Mouse (Mus musculus) thymus, postnatal 36 days (tissue): ENCODE data around the gene Unc5c.
A peak's percentile ranks its signal among the peaks of the same experiment; 100 is the strongest.

Experiments
- DNase-seq, 2 experiments: peaks; one replicate each; pipeline ENCODE4 v3.0.0; 2022; ENCODE audit warnings: mixed read lengths in 2 of 2

The Unc5c gene

DNA sequence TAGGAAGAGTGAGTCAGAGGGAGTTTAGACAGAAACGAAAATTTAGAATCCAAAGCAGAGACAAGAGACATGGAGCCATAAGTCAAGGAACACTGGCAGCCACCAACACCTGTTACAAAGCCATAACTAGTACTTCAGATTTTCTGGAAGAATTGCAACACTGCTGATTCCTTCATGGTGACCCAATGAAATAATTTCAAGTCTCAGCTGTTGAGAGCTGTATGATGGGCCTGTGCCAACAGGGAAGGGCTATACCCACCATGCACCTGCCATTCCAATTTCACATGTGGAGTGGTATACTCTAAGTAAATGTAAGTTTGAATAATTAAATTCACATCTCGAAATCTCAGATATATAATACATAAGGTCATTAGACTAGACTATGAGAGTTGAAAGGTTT lies 259.5 kb downstream of the Unc5c start:
- no peak for DNase-seq

DNA sequence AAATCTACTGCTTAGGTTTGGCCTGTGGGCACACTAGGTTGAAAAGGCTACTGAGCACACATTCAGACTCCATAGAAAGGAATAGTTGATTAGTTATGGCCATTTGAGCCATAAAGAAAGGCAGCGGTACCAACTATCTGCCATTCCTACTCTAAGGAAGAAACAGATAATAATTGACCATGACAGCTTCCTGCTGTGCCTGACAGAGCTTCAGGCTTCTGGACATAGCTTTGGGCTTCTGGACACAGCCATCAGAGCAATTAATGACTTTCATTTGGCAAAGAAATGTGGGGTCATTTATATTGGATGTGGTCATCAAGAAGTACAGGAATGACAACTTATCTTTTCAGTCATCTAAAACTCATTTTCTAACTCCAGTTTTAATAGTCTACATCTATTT lies 260.4 kb downstream of the Unc5c start:
- DNase-seq, result no peak

DNA sequence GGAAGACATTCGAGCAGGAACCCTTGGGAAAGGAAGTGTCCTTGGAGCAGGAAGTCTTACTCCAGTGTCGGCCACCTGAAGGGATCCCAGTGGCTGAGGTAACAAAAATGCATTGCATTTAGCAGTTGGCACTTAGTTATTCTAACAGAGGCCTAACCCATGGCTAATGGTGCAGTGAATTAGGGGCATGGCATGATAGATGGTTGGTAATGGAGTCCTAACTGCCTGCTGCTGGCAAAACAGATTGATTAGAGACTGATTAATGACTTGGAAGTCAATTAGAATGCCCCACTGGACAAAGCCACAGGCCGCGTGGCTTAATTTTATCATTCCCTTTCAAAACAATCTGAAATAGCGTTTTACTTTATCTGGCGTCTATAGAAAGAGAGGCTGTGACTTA lies 268.8 kb downstream of the Unc5c start:
- DNase-seq, result no peak

DNA sequence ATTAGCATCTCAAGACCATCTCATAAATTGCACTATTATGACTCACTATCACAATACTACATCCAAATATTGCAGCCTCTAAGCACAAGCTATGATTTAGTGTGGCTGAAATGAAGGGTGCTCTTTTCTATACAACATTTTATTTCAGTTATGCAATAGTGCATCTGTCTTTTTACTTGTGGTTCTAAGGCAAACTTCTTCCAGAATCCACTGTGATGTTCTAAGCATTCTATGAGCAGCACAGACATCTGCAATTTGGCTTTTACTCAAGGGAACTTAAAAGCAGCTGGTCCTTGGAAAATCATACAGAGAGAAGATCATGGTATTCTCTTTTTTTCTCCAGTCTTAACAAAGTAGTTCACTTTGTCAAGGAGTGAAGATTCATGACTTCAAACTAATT lies 270.3 kb downstream of the Unc5c start:
- no peak for DNase-seq

DNA sequence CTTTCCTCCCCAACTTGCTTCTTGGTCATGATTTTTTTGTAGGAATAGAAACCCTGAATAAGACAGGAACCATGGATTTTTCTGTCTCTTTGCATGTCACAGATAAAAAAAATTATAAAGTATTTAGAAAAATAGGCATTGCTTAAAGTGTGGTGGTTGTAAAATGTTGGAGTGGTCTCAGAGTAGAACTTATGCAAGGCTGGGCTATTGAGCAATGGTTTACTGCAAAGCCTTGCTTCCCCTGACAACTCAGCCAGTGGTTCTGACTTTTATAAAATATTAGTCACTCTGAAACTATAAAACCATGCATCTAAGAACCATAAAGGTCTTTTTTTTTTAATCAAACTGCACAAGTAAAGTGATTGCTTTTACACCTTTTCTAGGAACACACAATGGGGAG lies 280.3 kb downstream of the Unc5c start:
- no peak for DNase-seq

DNA sequence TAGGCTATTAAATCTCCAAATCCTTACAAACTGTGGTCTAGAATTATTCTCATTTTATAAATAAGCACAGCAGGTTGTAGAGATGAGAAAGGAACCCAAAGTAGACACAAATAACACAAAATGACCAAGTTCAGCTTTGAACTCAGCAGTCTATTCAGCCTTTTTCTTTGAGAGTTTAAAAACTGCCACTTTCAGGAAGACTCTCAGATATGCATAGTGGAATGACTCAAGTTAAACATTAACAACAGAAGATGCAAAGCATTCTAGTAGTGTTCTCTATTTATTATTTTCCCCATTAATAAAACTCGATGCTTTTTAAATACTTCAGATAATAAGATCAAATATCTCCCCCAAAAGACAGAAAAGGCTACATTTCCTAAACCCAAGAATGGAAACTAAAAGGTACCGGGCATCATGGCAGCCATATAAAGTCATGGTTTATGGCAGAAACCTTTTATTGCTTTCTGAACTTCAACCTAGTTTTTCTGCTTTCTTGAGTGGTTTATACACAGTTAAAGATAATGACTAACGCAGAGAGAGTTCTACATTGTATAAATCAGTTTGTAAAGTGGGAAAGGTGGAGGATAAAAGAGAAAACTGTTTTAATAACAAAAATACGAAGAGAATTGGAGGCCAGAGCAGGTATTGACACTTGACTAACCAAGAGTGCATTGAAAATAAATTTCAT lies 283.8 kb downstream of the Unc5c start:
- no peak for DNase-seq

DNA sequence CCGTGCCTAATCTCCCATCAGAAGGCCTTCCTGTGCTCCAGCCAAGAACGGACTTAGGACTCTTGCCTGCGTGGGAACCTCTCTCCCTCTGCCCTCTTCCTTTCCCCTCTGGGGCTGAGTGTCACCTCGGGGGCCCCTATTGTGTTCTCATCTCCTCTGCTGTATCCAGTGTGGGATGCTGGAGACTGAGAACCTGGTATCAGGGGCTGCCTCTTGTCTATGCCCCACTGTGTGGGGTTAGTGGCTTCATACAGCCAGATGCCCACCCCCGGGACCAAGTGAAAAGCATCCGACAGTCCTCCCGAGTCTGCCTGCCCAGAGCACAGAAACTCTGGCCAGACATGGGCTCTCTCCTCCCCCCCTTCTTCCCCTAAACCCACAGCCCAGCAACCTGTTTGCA lies 287.2 kb downstream of the Unc5c start:
- no peak for DNase-seq

DNA sequence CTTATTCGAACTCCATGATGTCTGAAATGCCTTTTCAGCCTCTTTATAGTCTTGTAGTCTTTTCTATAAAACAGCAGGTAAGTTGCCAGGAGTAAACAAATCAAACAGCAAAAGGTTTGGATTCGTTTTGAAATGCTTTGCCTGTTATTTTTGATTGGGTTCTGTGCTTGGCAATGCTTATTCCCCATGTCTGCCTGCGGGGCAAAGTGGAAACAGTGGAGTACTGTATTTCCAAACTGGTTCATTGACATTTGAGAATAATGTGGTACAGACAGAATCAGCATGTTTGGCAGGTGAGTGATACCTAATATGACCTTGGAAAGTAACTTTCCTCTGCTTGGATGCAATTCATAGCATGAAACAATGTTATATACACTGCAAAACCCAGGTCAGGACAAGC lies 292.2 kb downstream of the Unc5c start:
- no peak for DNase-seq

DNA sequence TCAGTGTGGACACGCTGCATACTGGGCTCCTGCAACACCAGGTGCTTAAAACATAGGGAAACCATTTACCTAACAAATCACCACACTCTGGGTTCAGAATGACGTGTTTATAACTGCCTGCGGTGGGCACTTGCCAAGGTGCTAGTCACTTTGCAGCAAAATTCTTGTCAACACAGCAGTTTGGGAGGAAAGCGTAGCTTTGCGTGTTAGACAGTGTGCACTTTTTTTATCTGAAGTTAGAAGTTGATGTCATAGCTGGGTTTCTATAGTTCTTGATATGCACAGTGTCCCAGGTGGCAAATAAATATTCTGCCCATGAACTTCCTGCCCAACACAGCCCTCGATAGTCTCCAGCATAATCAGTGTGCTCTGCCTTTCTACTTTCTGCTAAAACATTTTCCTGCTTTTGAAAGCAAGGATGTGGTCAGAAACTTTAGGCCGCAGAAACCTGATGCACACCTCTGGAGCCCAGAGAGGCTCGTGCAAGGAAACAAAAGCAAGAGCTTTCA lies 313.4 kb downstream of the Unc5c start:
- DNase-seq, result no peak

DNA sequence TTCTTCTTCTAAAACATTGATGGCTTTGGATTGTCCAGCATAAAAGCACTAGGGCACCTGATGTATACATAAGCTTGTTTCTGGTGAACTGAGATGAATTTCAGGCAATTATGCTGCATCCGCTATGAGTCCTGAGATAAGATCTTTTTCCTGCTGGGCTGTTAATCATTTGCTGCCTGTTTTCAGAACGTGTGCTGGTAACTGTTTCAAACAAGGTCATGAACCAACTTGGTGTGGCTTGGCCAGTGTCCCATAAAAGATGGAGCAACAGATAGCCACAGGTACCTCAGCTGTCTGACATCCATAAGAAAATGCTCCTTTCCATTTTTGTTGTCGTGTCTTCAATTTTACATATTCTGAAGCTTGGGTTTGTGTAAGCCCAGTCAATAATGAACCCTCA lies 314.2 kb downstream of the Unc5c start:
- no peak for DNase-seq

DNA sequence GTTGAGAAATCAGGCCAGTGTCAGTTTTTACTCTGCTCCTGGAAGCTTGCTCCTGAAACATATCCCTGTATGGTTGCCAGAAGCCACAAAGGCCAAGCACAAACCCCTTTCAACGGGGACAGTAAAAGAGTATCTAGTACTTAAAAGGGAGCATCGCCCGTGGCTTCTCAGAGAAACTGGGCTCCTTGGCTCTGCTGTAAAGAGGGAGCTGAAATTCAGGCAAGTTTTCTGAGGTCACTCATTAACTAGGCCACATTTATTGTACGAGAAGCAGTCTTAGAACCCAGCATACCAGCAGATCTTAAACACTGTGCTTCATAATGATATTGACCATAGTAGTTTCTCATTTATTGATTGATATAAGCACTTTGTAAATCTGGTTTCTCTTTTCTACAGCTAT lies 317.5 kb downstream of the Unc5c start:
- DNase-seq, result no peak

DNA sequence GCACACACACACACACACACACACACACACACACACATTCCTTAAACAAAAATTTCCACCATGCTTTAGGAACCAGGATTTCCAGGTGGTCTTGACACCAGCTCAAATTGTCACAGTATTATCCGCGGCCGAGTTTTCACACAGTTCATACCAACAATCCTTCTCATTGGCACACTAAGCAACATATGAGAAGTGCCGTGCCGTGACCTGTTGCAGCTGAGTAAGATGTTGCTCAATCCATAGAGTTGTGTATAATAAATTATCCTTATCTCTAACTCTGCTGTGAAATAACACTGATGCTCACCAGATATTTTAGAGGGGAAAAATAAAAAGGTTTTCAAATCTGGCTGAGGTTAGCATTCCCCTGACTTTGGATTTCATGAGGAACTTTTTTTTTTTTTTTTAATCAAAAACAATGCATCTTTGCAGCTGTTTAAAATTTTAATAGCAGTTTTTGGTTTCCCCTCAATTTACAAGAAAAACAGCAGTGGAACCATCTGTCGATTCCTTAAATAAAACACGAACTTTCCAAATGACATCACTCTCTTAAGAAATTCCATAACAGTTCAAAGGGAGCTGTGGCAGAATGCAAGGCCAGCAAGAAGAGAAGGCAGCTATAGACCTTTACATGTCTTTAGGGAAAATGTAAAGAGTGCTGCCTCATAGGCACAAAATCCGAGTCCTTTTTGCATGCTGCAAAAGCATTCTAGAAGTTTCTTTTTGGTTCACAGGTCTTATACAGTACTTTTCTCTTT lies 326.2 kb downstream of the Unc5c start:
- DNase-seq, result no peak

DNA sequence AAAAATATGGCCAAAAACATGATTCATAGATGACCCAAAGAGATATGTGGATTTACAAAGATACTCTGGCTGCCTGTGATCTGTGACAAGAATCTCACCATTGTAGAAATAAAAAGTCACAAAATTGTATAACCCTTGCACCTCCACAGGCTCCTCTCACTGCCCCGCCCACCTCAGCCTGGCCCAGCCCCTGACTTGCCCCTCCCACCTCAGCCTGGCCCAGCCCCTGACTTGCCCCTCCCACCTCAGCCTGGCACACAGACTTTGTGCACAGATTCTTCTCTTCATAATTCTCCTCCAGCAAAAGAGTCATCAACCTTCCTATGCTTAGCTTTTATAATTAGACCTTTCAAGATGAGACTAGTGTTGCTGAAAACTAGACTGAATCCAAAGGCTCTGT lies 327.1 kb downstream of the Unc5c start:
- DNase-seq, result peak; percentile 5 to 28

DNA sequence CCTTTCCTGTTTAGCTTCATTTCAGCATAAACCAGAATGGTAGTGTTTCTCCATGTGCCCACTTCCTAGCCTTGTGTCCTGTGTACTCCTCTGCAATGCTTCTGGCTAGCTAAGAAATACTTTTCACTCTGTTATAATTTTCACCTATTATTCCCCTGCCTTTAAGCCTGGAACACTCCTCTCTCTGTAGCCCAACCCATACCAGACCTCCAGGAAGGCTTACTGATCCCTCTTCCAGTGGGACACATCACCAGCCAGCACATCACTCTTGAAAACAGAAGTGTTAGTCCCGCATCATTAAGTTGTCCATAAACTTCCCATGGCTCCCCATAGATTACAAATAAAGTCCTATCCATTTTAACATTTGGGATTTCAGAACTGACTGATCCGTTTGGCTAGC lies 328.7 kb downstream of the Unc5c start:
- no peak for DNase-seq

DNA sequence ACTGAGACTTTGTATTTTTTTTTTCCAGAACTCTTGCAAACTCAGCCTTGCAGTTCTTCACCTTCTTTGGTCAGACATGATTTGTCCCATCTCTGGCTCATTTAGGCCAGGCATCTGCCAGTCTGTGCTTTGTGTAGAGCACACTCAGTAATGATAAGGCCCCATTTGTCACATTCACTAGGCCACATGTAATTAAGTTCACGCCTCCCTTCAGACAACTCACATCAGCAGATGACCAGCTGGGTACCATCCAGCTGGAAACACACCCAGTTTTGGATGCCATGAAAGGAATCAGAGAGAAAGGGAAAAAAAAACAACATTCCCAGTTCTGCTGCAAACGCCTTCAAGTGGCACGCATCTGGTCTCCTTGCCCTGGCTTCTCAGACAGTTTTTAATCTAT lies 329.4 kb downstream of the Unc5c start:
- no peak for DNase-seq

DNA sequence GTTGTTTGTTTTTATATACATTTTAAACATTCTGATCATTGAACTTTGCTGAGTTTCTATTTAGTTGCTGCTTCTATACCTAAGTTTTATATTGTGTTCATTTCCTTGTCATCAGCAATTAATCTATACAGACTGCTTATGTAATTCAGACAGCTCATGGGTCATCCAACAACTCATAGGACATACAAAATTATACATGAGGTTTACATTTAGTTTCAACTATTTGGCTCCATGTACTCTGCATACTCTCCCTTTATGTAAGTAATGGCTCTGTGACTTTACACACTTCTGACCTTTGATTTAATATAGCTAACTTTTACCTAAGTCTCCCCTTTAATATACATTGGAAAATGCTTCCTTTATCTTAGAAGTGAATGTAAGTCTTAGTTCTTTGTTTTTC lies 332.4 kb downstream of the Unc5c start:
- DNase-seq, result no peak

DNA sequence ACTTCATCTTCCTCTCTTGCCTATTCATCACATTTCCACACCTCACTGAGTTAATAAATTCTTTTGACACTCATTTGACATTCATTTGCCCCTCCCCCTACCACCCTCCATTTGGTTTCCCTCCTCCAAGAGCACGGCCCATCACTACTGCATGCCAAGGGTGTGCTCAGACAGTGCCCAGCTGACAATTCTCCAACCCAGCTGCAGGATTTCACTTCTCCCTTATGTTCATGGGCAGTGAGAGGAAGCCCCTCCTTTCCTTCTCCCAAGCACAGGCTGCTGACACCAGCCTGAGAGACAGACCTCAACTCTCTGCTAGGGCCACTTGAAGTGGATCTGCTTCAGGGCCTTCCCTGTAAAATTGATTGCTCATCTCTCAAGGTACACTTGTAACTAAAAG lies 332.8 kb downstream of the Unc5c start:
- DNase-seq, result no peak

DNA sequence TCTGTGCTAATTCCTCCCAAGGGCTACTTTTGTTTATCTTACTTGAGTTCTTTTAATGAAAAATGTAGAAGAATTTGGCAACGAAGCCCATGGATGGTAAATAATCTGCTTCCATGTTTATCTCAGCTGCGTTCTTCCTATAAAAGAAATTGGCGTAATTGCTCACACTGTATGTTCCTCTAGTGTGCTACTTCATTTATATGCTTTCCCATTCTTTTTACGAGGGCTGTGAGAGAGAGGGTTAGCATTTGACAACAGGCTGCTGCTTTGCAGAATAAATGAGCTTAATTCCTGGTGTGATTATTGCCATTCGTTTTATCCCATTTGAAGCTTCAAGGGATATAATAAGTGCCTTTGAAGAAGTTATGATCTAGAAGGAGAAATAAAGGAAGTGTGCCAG lies 339.1 kb downstream of the Unc5c start:
- DNase-seq, result no peak

DNA sequence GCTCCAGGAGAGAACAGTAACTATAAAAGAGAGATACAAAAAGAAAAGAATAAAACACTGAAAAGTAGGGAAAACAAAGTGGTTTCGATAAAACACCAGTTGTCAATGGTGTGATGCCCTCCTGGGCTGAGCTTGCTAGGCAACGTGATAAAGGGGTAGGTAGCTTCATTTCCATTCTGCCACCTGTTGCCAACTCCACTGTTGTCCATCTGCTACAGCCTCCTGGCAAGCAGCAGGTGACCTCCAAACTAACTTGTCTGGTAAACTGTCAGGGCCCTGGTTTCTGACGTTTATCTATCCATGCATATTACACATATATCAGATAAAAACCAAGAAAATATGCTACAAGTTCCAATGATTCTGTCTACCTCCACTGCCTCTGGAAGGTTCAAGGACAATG lies 344.6 kb downstream of the Unc5c start:
- DNase-seq, result no peak

DNA sequence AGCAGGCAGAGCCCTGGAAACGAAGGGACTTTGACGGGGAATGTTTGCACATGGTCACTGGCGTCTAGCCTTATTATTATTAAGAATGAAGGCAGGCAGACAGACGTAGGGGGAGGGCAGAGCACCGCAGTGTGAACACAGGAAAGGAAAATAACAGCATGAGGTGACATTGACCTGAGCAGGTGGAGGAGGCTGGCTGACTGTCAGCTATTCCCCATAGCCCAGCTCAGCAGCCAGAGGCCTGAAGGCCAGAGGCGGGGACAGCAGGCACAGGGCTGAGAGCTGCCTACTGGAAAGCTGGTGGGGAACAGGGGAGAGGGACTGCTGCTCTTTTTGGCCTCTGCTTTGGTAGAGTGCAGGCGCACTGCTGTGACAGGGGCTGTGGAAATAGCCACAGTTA lies 345.9 kb downstream of the Unc5c start:
- DNase-seq, result no peak

DNA sequence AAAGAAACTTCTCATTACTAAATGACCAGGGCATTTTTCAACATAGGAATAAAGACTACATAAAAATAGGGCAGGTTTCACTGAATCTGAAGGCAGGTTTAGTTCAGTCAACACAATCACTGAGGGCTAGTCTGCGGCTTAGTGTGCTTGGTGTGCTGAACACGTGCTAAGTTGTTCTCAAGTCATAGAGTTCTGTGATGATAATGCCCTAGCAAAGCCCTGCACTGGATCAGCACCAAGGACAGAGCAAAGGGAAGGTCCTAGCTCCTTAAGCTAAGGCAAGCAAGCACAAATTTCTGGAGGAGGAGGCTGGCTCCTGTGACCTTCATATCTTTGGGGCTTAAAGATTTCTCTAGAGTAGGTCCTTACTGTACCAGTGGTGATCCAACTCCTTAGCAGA lies 346.3 kb downstream of the Unc5c start:
- no peak for DNase-seq

DNA sequence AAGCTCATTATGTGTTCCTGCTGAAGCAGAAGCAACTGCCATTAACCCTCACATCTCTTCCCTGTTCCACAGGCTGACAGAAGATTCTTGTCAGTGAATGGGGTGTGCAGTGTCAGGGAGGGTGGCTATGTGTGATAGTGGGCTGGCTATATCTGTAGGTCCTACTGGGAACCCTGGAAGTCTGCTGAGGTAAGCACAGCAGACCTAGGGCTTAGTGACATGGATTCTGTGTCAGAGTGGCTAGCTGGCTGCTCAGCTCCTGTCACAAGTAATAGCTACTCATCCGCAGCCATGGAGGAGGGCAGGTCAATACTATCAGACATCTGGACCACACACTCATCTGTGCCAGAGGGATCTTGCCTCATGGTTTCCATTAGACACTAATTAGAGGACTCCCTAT lies 349.8 kb downstream of the Unc5c start:
- no peak for DNase-seq

DNA sequence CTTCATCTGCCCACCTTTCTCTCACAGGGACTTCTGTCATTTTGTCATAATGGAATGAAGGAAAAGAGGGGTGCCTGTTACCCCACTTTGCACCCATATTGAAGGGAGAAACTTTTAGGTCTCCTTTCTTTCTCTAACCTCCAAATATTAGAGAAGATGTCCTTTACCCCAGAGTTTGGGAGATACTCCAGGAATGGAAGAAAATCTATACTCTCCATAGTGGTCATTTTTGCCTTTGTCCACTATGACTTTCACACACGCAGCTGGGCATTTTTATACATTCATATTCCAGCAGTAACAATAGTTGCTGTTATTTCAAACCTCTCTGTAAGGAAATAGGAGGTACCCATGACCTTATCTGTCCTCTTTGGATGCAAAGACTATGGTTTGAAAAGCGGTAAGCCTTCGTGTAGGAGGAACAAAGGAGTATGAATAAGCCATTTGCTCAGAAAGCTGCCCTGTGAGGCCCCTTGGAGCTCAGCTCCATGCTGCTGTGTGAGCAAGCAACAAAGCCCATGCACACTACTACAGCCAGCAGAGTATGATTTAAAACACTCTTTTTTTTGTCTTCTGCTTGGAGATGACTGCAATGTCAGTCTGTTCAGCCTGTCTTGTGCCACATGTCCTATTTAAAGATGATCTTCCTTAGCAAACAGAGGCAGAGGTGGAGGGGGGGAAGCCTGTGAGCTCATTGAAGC lies 353.7 kb downstream of the Unc5c start:
- DNase-seq, result no peak

DNA sequence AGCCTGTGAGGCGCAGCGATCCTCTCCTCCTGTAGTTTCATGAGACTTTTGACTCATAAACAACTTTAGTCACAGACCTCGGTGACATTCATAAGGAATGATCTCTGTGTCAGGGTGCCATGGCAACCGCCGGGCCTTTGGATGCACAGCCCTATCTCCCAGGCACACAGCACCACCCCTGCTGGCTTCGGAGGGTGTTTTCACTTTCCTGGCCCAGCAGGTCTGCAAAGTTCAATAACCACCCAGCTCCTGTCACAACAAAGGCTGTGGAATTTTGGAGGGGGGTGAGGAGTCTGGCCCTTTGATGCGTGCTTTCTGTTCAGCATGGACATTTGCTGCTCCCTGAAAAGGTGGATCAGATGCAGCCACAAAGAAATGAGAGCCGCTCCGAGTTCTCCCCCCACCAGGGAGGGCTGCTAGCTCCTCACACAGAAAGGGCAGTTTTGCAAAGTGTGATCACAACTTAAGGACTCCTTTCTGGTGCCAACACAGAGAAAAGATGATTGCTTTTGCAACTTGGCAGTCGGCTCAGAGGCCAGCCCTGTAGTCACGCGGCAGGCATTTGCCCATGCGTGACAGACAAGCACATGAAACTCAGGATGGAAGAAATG lies 354.4 kb downstream of the Unc5c start:
- no peak for DNase-seq
